Mouse (Mus musculus): ENCODE results near the gene Aplp1. TPM values are rescaled to one million over a fixed set of nuclear protein-coding genes. Genes with fewer than 3 reads are reported as not detected.

Gene Aplp1
- total and polyA plus RNA-seq, 2 experiments from 2014 or later = 811 to 923 TPM

DNA sequence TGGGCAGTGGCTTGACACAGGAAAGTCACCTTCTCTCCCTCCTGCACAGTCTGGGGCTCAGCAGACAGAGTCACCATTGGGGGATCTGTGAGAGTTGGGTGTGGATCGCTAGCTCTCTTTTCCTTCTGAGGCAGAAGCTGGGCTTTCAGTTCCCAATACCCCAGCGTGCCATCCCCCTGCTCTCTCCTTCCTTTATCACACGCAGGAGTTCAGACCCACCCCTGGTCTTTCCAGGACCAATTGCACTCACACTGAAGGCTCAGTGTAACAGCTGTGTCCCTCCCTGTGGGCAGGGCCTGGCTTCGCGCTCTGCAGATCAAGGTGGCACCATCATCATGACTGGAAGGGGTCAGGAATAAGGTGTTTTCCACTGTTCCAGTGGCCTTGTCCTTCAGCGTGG is 8.9 kb upstream of the Aplp1 start:
- no peak for TF ChIP-seq CTCF (IDR thresholded peaks at IDR 0.05)
- DNase-seq (ENCODE audit: low spot score) (no peak), ATAC-seq (ENCODE audit: low FRiP score) (no peak)
- Histone ChIP-seq H3K4me1 (ENCODE audit: insufficient read depth, low read length) (peaks cover 8% of the 10 kb centered on the region; the same call in 1 of the 2 replicates), H3K4me2 (ENCODE audit: low read depth, low read length, poor library complexity, severe bottlenecking) (no peak overlapping the region), H3K9ac (replicated peaks; ENCODE audit: low read length, poor library complexity, severe bottlenecking) (no peak overlapping the region), H3K4me3 (ENCODE audit: low read depth, low read length) (no peak overlapping the region), H3K36me3 (ENCODE audit: insufficient read depth, low read length) (no peaks in the 10 kb centered on the region), H3K9me3 (ENCODE audit: low read length) (no peaks in the 10 kb centered on the region), H3K27me3 (ENCODE audit: insufficient read depth, low read length) (peaks cover 48% of the 10 kb centered on the region), H3K27ac (ENCODE audit: low read depth, low read length) (no peak overlapping the region)
- 14% methylated on average over 6 of the region's 6 CpGs for WGBS

DNA sequence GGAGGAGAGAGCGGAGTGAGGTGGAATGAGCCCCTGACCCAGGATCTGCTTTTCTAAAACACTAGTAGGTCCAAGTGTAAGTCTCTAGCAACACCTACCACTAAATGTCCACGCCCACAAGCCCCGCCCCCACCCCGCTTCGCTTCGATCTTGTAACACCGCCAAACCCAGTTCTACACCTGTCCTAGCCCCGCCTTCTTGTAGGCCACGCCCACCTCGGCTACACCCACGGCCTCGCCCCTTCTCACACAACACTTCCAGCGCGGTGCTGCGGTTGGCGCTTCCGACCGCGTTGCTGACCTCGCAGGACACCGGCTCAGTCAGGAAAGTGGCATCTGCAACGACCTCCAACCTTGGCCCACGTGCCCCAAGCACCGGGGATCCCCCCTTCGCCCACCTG is 8.4 kb upstream of the Aplp1 start:
- Histone ChIP-seq H3K9me3 (ENCODE audit: low read length) (no peaks in the 10 kb centered on the region), H3K27ac (ENCODE audit: low read depth, low read length) (no peak overlapping the region), H3K4me1 (ENCODE audit: insufficient read depth, low read length) (peaks cover 8% of the 10 kb centered on the region; the same call in 1 of the 2 replicates), H3K4me3 (ENCODE audit: low read depth, low read length) (peak overlapping the region; percentile 19; the same call in 1 of the 2 replicates), H3K9ac (replicated peaks; ENCODE audit: low read length, poor library complexity, severe bottlenecking) (no peak overlapping the region), H3K4me2 (ENCODE audit: low read depth, low read length, poor library complexity, severe bottlenecking) (peak overlapping the region; percentile 29; the same call in 1 of the 2 replicates), H3K27me3 (ENCODE audit: insufficient read depth, low read length) (peaks cover 48% of the 10 kb centered on the region), H3K36me3 (ENCODE audit: insufficient read depth, low read length) (no peaks in the 10 kb centered on the region)
- ATAC-seq (ENCODE audit: low FRiP score) = no peak
- no peak for TF ChIP-seq CTCF (IDR thresholded peaks at IDR 0.05)
- DNase-seq (ENCODE audit: low spot score) = no peak
- 3% methylated on average over 25 of the region's 25 CpGs for WGBS

DNA sequence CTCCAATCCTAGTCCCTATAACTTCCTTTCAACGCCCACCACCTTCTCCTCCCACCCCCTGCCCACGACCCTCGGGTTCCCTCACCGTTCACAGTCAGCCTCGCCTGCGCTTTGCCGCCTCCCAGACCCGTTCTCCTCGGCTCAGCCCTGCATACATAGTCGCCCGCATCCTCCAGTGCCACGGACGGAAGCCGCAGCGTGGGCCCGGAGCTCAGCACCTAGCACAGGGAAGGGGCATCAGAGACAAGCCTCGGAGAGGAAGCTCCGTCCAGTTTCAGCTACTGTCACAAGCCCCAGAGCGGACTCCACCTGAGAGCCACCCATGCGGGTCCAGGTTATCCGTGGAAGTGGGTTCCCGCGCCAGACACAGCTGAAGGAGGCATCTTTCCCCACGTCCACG is 8.0 kb upstream of the Aplp1 start:
- Histone ChIP-seq H3K9ac (replicated peaks; ENCODE audit: low read length, poor library complexity, severe bottlenecking) (no peak overlapping the region), H3K9me3 (ENCODE audit: low read length) (no peaks in the 10 kb centered on the region), H3K27ac (ENCODE audit: low read depth, low read length) (no peak overlapping the region), H3K4me2 (ENCODE audit: low read depth, low read length, poor library complexity, severe bottlenecking) (peak overlapping the region; percentile 29; the same call in 1 of the 2 replicates), H3K36me3 (ENCODE audit: insufficient read depth, low read length) (no peaks in the 10 kb centered on the region), H3K27me3 (ENCODE audit: insufficient read depth, low read length) (peaks cover 47% of the 10 kb centered on the region), H3K4me3 (ENCODE audit: low read depth, low read length) (peak overlapping the region; percentile 19), H3K4me1 (ENCODE audit: insufficient read depth, low read length) (peaks cover 8% of the 10 kb centered on the region; the same call in 1 of the 2 replicates)
- DNase-seq (ENCODE audit: low spot score) = no peak
- no peak for TF ChIP-seq CTCF (IDR thresholded peaks at IDR 0.05)
- WGBS = 21% methylated on average over 25 of the region's 25 CpGs
- ATAC-seq (ENCODE audit: low FRiP score) = no peak

DNA sequence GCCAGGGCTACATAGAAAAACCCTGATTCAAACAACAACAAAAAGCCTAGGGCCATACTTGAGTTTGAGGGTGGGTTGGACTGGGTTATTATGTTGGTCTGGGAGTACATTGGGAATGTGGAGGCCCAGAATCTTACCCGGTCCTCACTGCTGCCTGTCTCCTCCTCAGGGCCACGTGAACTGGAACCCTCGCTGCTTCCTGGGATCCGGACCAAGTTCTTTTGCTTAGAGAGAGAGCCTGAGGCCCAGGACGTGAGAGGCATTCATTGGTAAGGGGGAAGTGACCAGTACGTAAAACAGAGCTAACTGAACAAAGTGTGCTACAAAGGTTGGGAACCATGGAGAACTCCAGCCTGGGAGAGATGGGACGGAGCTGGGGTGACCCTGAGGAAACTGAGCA is 4.9 kb upstream of the Aplp1 start:
- Histone ChIP-seq H3K4me3 (ENCODE audit: low read depth, low read length) (no peak overlapping the region), H3K4me2 (ENCODE audit: low read depth, low read length, poor library complexity, severe bottlenecking) (no peak overlapping the region), H3K9me3 (ENCODE audit: low read length) (no peaks in the 10 kb centered on the region), H3K27me3 (ENCODE audit: insufficient read depth, low read length) (peaks cover 24% of the 10 kb centered on the region), H3K36me3 (ENCODE audit: insufficient read depth, low read length) (no peaks in the 10 kb centered on the region), H3K9ac (replicated peaks; ENCODE audit: low read length, poor library complexity, severe bottlenecking) (no peak overlapping the region), H3K27ac (ENCODE audit: low read depth, low read length) (no peak overlapping the region), H3K4me1 (ENCODE audit: insufficient read depth, low read length) (peaks cover 8% of the 10 kb centered on the region; the same call in 1 of the 2 replicates)
- no peak for DNase-seq (ENCODE audit: low spot score)
- 73% methylated on average over 7 of the region's 7 CpGs for WGBS
- ATAC-seq (ENCODE audit: low FRiP score) = no peak
- no peak for TF ChIP-seq CTCF (IDR thresholded peaks at IDR 0.05)

DNA sequence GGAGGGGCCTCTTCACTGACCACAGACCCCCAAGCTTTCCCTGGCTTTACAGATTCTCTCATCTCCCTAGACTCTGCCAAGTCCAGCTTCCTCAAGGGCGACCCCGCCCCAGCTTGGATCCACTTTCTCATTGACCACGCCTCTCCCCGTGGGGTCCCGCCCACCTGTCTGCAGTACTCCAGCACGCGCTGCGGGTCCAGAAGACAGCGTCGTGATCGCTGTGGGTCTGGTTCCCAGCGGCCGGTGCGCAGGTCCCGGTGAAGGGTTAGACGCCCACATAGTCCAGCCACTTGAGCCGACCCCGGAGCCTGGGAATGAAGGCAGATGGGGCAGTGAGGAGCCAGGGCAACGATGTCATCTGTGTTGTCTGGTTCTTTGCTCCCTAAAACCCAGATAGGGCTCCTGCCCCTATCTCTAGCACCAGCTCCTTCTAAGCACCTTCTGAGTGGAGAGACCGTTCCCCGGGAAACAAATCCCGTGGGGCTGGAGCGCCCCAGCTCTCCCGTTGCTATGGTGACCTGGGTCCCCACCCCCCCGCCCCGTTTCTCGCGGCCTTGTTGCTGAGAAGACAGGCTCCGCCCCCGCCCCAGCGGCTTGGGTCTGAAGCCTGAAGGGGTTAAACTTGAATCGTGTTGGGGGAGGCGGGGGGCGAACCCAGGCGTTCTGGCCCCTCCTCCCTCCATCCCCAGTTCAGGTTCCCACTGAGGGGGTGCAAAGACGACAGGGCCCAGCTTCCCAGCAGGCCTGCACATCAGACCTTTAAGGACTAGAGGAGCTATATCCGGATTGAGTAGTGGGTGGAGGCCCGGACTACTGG is 973 bp downstream of the Aplp1 start:
- Histone ChIP-seq H3K9me3 (ENCODE audit: low read length) (no peaks in the 10 kb centered on the region), H3K9ac (replicated peaks; ENCODE audit: low read length, poor library complexity, severe bottlenecking) (peak overlapping the region; percentile 96), H3K36me3 (ENCODE audit: insufficient read depth, low read length) (peaks cover 23% of the 10 kb centered on the region), H3K4me1 (ENCODE audit: insufficient read depth, low read length) (peaks cover 3% of the 10 kb centered on the region; the same call in 1 of the 2 replicates), H3K4me3 (ENCODE audit: low read depth, low read length) (peak overlapping the region; percentile 73), H3K4me2 (ENCODE audit: low read depth, low read length, poor library complexity, severe bottlenecking) (peak overlapping the region; percentile 78), H3K27me3 (ENCODE audit: insufficient read depth, low read length) (no peaks in the 10 kb centered on the region), H3K27ac (ENCODE audit: low read depth, low read length) (peak overlapping the region; percentile 96)
- ATAC-seq (ENCODE audit: low FRiP score) = peak; percentile 64
- TF ChIP-seq CTCF (IDR thresholded peaks at IDR 0.05) = no peak
- DNase-seq (ENCODE audit: low spot score) = peak; percentile 93
- 1% methylated on average over 36 of the region's 38 CpGs for WGBS

DNA sequence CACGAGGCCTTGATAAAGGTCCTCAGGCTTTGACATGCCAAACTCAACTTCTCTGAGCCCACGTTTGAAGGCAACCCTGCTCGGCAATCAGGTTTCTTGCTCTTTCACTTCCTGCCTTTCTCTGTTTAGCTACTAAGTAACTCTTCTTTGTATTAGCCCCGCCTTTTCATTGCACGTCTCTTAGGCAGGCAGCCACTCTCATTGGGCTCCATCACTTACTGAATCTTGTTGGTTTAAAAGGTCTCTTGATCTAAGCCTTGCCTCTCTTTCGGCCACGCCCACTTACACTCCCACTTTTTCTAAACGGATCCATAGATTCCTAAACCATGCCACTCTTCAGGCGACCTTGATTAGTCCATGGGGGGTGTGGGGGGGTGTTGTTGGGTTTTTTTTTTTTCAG is 1.6 kb downstream of the Aplp1 start:
- WGBS = 15% methylated on average over 9 of the region's 9 CpGs
- Histone ChIP-seq H3K27ac (ENCODE audit: low read depth, low read length) (peak overlapping the region; percentile 96; the same call in 1 of the 2 replicates), H3K9me3 (ENCODE audit: low read length) (no peaks in the 10 kb centered on the region), H3K9ac (replicated peaks; ENCODE audit: low read length, poor library complexity, severe bottlenecking) (no peak overlapping the region; the same call in 1 of the 2 replicates), H3K27me3 (ENCODE audit: insufficient read depth, low read length) (no peaks in the 10 kb centered on the region), H3K4me3 (ENCODE audit: low read depth, low read length) (peak overlapping the region; percentile 73), H3K4me1 (ENCODE audit: insufficient read depth, low read length) (peaks cover 3% of the 10 kb centered on the region; the same call in 1 of the 2 replicates), H3K4me2 (ENCODE audit: low read depth, low read length, poor library complexity, severe bottlenecking) (peak overlapping the region; percentile 78), H3K36me3 (ENCODE audit: insufficient read depth, low read length) (peaks cover 28% of the 10 kb centered on the region)
- DNase-seq (ENCODE audit: low spot score) (peak; percentile 66), ATAC-seq (ENCODE audit: low FRiP score) (no peak)
- TF ChIP-seq CTCF (IDR thresholded peaks at IDR 0.05) = no peak

Data from midbrain, postnatal 0 days (tissue).